Mouse (Mus musculus): ENCODE results near the gene Gpc6.

DNA sequence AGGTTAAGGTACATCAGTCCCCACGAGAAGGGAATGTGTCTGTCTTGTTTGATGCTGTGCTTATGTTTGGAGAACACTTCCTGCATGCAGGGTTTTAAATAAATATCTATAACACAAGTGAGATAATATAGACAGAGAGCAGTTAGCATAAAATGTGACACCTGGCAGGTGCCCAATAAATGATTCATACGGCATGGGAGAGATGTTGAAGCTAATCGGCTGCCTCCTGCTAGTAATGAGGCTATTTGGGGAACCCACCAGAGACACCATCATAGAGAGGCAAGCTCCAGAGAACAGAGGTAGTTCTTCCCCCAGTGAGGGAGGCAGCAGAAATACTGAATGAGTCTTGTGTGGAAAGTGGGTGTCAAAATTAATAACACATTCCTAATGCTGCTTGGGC is 553.8 kb downstream of the Gpc6 start:
- TF ChIP-seq CTCF (IDR thresholded peaks at IDR 0.05; ENCODE audit: low read depth): no peak
- no peak for TF ChIP-seq EP300 (optimal IDR thresholded peaks at IDR 0.05)

Data from stomach, postnatal 0 days (tissue).